Mouse (Mus musculus) liver, postnatal 0 days (tissue): ENCODE results near the gene Mlip. TPM values are rescaled to one million over a fixed set of nuclear protein-coding genes. Genes with fewer than 3 reads are reported as not detected.
"Not testable (repeated sequence)": the region's sequence is repeated elsewhere in the genome, so short reads cannot be mapped to it uniquely, and the experiment has no call there.

Experiments
- ATAC-seq: fragments of 200-750 bp; cut with Nextera tagmentation; 2 replicates; pipeline ENCODE4 v1.8.0; 2017; ENCODE audit warnings: mild to moderate bottlenecking, moderate library complexity
- DNase-seq: peaks from one replicate; pipeline ENCODE4 v3.0.0-alpha.2; 2016
- H3K27ac ChIP-seq: fragments of 300-500 bp; sonication (generic); 2 replicates; pipeline ENCODE4 v1.5.1; 2014; ENCODE audit warnings: antibody characterized with exemption, moderate library complexity, mild to moderate bottlenecking, low read depth
- H3K27me3 ChIP-seq: fragments of 300-500 bp; sonication (generic); 2 replicates; pipeline ENCODE4 v1.6.1; 2014; ENCODE audit warnings: low read length, control low read depth, mixed read lengths; ENCODE audit not compliant: insufficient read depth
- H3K36me3 ChIP-seq: fragments of 300-500 bp; sonication (generic); replicated peaks from 2 replicates; pipeline ENCODE4 v1.6.1; 2014; ENCODE audit warnings: mild to moderate bottlenecking, control low read depth, low read length, moderate library complexity, mixed read lengths; ENCODE audit not compliant: insufficient read depth
- H3K4me1 ChIP-seq: fragments of 300-500 bp; sonication (generic); 2 replicates; pipeline ENCODE4 v1.6.1; 2014; ENCODE audit warnings: antibody characterized with exemption, mild to moderate bottlenecking, control low read depth; ENCODE audit not compliant: insufficient read depth
- H3K4me2 ChIP-seq: fragments of 300-500 bp; sonication (generic); 2 replicates; pipeline ENCODE4 v1.6.1; 2014; ENCODE audit warnings: low read depth, mild to moderate bottlenecking, low read length, moderate library complexity, mixed read lengths
- H3K4me3 ChIP-seq: fragments of 300-500 bp; sonication (generic); 2 replicates; pipeline ENCODE4 v1.5.1; 2014; ENCODE audit warnings: low read depth, low read length
- H3K9ac ChIP-seq: fragments of 300-500 bp; sonication (generic); replicated peaks from 2 replicates; pipeline ENCODE4 v1.6.1; 2014; ENCODE audit warnings: mild to moderate bottlenecking, moderate library complexity
- H3K9me3 ChIP-seq: fragments of 300-500 bp; sonication (generic); 2 replicates; pipeline ENCODE4 v1.6.1; 2016; ENCODE audit warnings: mild to moderate bottlenecking, control low read depth, low read length, mixed read lengths
- CTCF ChIP-seq: sonication (generic); IDR thresholded peaks from 2 replicates; pipeline ENCODE4 v1.5.1; 2016; ENCODE audit warnings: antibody characterized with exemption, low read depth
- EP300 ChIP-seq: IDR thresholded peaks from 2 replicates; pipeline ENCODE4 v1.6.1; 2016; ENCODE audit warnings: antibody characterized with exemption, low read depth, mild to moderate bottlenecking
- WGBS: fragments of 180-500 bp; shearing (Covaris S2); extraction: QIAGEN DNeasy Blood & Tissue Kit; methylation state at CpG from one replicate; pipeline ENCODE4 v1.1.7; 2014; ENCODE audit not compliant: insufficient replicate concordance; 5-methylcytosine and 5-hydroxymethylcytosine counted together
- polyA plus RNA-seq: library from polyadenylated mRNA; unstranded; fragments of >200 nt; fragmentation: Nextera tagmentation; extraction: Ambion mirVana; gene quantifications from 2 replicates; pipeline ENCODE4 v1.2.1, GENCODE M21; 2015

Mlip gene
- polyA plus RNA-seq, 1 experiment from 2014 or later = not detected

GRCm38 (mm10) chr9:77377696-77378095 is 24.9 kb upstream of the Mlip start:
- Histone ChIP-seq H3K9ac (no peak overlapping the region), H3K27me3 (no peaks in the 10 kb centered on the region), H3K4me2 (no peak overlapping the region), H3K4me3 (no peak overlapping the region), H3K4me1 (no peaks in the 10 kb centered on the region), H3K27ac (no peak overlapping the region), H3K9me3 (no peaks in the 10 kb centered on the region), H3K36me3 (no peaks in the 10 kb centered on the region)
- DNase-seq (no peak), ATAC-seq (no peak)
- 70% methylated on average over 10 of the region's 10 CpGs for WGBS
- TF ChIP-seq CTCF = no peak
- TF ChIP-seq EP300 = no peak

- 55% methylated on average over 10 of the region's 10 CpGs for WGBS
- H3K27ac ChIP-seq = no peak overlapping the region
- no peak overlapping the region for H3K9ac ChIP-seq
- no peak overlapping the region for H3K4me3 ChIP-seq
- no peaks in the 10 kb centered on the region for H3K4me1 ChIP-seq
- no peaks in the 10 kb centered on the region for H3K36me3 ChIP-seq
- no peak overlapping the region for H3K4me2 ChIP-seq
- ATAC-seq (no peak), DNase-seq (peak; percentile 31)
- TF ChIP-seq CTCF = peak; percentile 55
- TF ChIP-seq EP300 = no peak
- H3K9me3 ChIP-seq = no peaks in the 10 kb centered on the region
- no peaks in the 10 kb centered on the region for H3K27me3 ChIP-seq
These were observed 24.3 kb upstream of the Mlip start for GRCm38 (mm10) chr9:77377082-77377481.

GRCm38 (mm10) chr9:77376561-77376960 is 23.8 kb upstream of the Mlip start:
- no peak overlapping the region for H3K4me2 ChIP-seq
- no peak overlapping the region for H3K27ac ChIP-seq
- H3K9me3 ChIP-seq = no peaks in the 10 kb centered on the region
- no peaks in the 10 kb centered on the region for H3K4me1 ChIP-seq
- H3K4me3 ChIP-seq = no peak overlapping the region
- no peaks in the 10 kb centered on the region for H3K36me3 ChIP-seq
- no peak overlapping the region for H3K9ac ChIP-seq
- no peaks in the 10 kb centered on the region for H3K27me3 ChIP-seq
- DNase-seq (no peak), ATAC-seq (no peak)
- no peak for TF ChIP-seq EP300
- TF ChIP-seq CTCF = no peak
- WGBS = 72% methylated on average over 7 of the region's 7 CpGs

- Histone ChIP-seq H3K4me2 (no peak overlapping the region), H3K9ac (no peak overlapping the region), H3K27ac (no peak overlapping the region), H3K9me3 (no peaks in the 10 kb centered on the region), H3K4me3 (no peak overlapping the region), H3K27me3 (no peaks in the 10 kb centered on the region), H3K36me3 (no peaks in the 10 kb centered on the region), H3K4me1 (no peaks in the 10 kb centered on the region)
- DNase-seq (no peak), ATAC-seq (no peak)
- WGBS = 70% methylated on average over 3 of the region's 3 CpGs
- TF ChIP-seq EP300 (no peak), CTCF (no peak)
These were observed 17.9 kb upstream of the Mlip start for GRCm38 (mm10) chr9:77370706-77371105.

GRCm38 (mm10) chr9:77369262-77369661 is 16.5 kb upstream of the Mlip start:
- WGBS = 68% methylated on average over 9 of the region's 9 CpGs
- DNase-seq = no peak

GRCm38 (mm10) chr9:77364681-77365080 is 11.9 kb upstream of the Mlip start:
- not testable (repeated sequence) for DNase-seq, H3K9me3 ChIP-seq, H3K4me2 ChIP-seq, H3K27me3 ChIP-seq, H3K27ac ChIP-seq, H3K4me1 ChIP-seq, H3K9ac ChIP-seq, ATAC-seq, H3K36me3 ChIP-seq, H3K4me3 ChIP-seq
- 76% methylated on average over 9 of the region's 9 CpGs for WGBS

More at GRCm38 (mm10) chr9:77369262-77369661, 16.5 kb upstream of the Mlip start:
- TF ChIP-seq EP300 (no peak), CTCF (no peak)
- no peaks in the 10 kb centered on the region for H3K27me3 ChIP-seq
- H3K4me3 ChIP-seq = no peak overlapping the region
- ATAC-seq = no peak
- no peaks in the 10 kb centered on the region for H3K9me3 ChIP-seq
- H3K36me3 ChIP-seq = no peaks in the 10 kb centered on the region
- no peaks in the 10 kb centered on the region for H3K4me1 ChIP-seq
- H3K4me2 ChIP-seq = no peak overlapping the region
- H3K9ac ChIP-seq = no peak overlapping the region
- H3K27ac ChIP-seq = no peak overlapping the region

GRCm38 (mm10) chr9:77362906-77363305 is 10.1 kb upstream of the Mlip start:
- no peak overlapping the region for H3K4me2 ChIP-seq
- no peaks in the 10 kb centered on the region for H3K4me1 ChIP-seq
- no peak overlapping the region for H3K27ac ChIP-seq
- no peak for DNase-seq
- H3K9ac ChIP-seq = no peak overlapping the region
- TF ChIP-seq CTCF (no peak), EP300 (no peak)
- no peaks in the 10 kb centered on the region for H3K36me3 ChIP-seq
- H3K9me3 ChIP-seq = no peaks in the 10 kb centered on the region
- no peak overlapping the region for H3K4me3 ChIP-seq
- ATAC-seq = no peak
- H3K27me3 ChIP-seq = no peaks in the 10 kb centered on the region
